ENCODE assay signal across 8 mouse cellular contexts in genomic region chr17:35047688-35048087, GRCm38 (mm10). TPM values are rescaled to one million over a fixed set of nuclear protein-coding genes. Genes with fewer than 3 reads are reported as not detected.
DNase-seq lines count a peak whose midpoint lies in the region; ATAC-seq lines count a peak whose summit lies in the region.

No protein-coding gene starts in this region.

- no peak overlapping the region for H3K9ac ChIP-seq in lung, embryonic 15.5 days
- no peak overlapping the region for H3K9ac ChIP-seq in embryonic facial prominence, embryonic 14.5 days (ENCODE audit: low read depth, low read length)
- H3K9ac ChIP-seq in kidney, embryonic 15.5 days: no peak overlapping the region
- H3K9ac ChIP-seq in neural tube, embryonic 13.5 days: no peak overlapping the region

- ATAC-seq in lung, embryonic 15.5 days (ENCODE audit: borderline replicate concordance, extremely low read depth, low FRiP score, low TSS enrichment): no peak
- no peak for ATAC-seq in embryonic facial prominence, embryonic 14.5 days (ENCODE audit: low read depth)
- ATAC-seq in kidney, embryonic 15.5 days (replicated peaks; ENCODE audit: low FRiP score): no peak
- ATAC-seq in neural tube, embryonic 13.5 days (ENCODE audit: low read depth): no peak
- ATAC-seq in CD4-positive, CD25-positive, alpha-beta regulatory T cell, adult 4 months: no peak

- WGBS in lung, embryonic 15.5 days: 51% methylated on average over 1 of the region's 1 CpGs
- WGBS in embryonic facial prominence, embryonic 14.5 days: 62% methylated on average over 1 of the region's 1 CpGs
- 41% methylated on average over 1 of the region's 1 CpGs for WGBS in kidney, embryonic 15.5 days
- 66% methylated on average over 1 of the region's 1 CpGs for WGBS in neural tube, embryonic 13.5 days

- no peak for DNase-seq in lung, postnatal 14 days
- DNase-seq in embryonic facial prominence, embryonic 14.5 days (ENCODE audit: low spot score): no peak
- no peak for DNase-seq in urinary bladder, postnatal 14 days (ENCODE audit: low spot score)
- no peak for DNase-seq in gastrocnemius, postnatal 25 days

- no peaks in the 10 kb centered on the region for H3K9me3 ChIP-seq in lung, embryonic 15.5 days
- no peaks in the 10 kb centered on the region for H3K9me3 ChIP-seq in embryonic facial prominence, embryonic 14.5 days (ENCODE audit: control insufficient read depth, low read length)
- no peaks in the 10 kb centered on the region for H3K9me3 ChIP-seq in kidney, embryonic 15.5 days (replicated peaks)
- H3K9me3 ChIP-seq in neural tube, embryonic 13.5 days: no peaks in the 10 kb centered on the region

- no peak overlapping the region for H3K4me3 ChIP-seq in lung, embryonic 15.5 days
- H3K4me3 ChIP-seq in embryonic facial prominence, embryonic 14.5 days (ENCODE audit: low read depth, low read length): no peak overlapping the region
- peak overlapping the region; percentile 69 for H3K4me3 ChIP-seq in kidney, embryonic 15.5 days (replicated peaks)
- H3K4me3 ChIP-seq in neural tube, embryonic 13.5 days: no peak overlapping the region

- no peaks in the 10 kb centered on the region for H3K27me3 ChIP-seq in lung, embryonic 15.5 days
- no peaks in the 10 kb centered on the region for H3K27me3 ChIP-seq in embryonic facial prominence, embryonic 14.5 days (replicated peaks; ENCODE audit: control insufficient read depth, insufficient read depth, low read length)
- H3K27me3 ChIP-seq in kidney, embryonic 15.5 days: no peaks in the 10 kb centered on the region
- H3K27me3 ChIP-seq in neural tube, embryonic 13.5 days: no peaks in the 10 kb centered on the region

- peaks cover 60% of the 10 kb centered on the region for H3K4me1 ChIP-seq in lung, embryonic 15.5 days
- H3K4me1 ChIP-seq in embryonic facial prominence, embryonic 14.5 days (ENCODE audit: control insufficient read depth, insufficient read depth, low read length): peaks cover 50% of the 10 kb centered on the region
- peaks cover 64% of the 10 kb centered on the region for H3K4me1 ChIP-seq in kidney, embryonic 15.5 days
- peaks cover 54% of the 10 kb centered on the region for H3K4me1 ChIP-seq in neural tube, embryonic 13.5 days (replicated peaks)

- H3K36me3 ChIP-seq in lung, embryonic 15.5 days: peaks cover 5% of the 10 kb centered on the region
- H3K36me3 ChIP-seq in embryonic facial prominence, embryonic 14.5 days (ENCODE audit: control insufficient read depth, insufficient read depth, low read length): peaks cover 7% of the 10 kb centered on the region
- H3K36me3 ChIP-seq in kidney, embryonic 15.5 days: peaks cover 6% of the 10 kb centered on the region
- 0 out of 2 replicates have a peak, but pooled peaks cover under 1% of the 10 kb centered on the region for H3K36me3 ChIP-seq in neural tube, embryonic 13.5 days

- H3K27ac ChIP-seq in lung, embryonic 15.5 days: peak overlapping the region; percentile 99
- H3K27ac ChIP-seq in embryonic facial prominence, embryonic 14.5 days (replicated peaks; ENCODE audit: low read depth, low read length): peak overlapping the region; percentile 96
- peak overlapping the region; percentile 100 for H3K27ac ChIP-seq in kidney, embryonic 15.5 days
- H3K27ac ChIP-seq in neural tube, embryonic 13.5 days (replicated peaks): peak overlapping the region; percentile 42

- peak overlapping the region; percentile 28 for H3K4me2 ChIP-seq in lung, embryonic 15.5 days
- 0 out of 2 replicates have a peak overlapping the region, but pooled peaks have one; percentile 2 for H3K4me2 ChIP-seq in embryonic facial prominence, embryonic 14.5 days (ENCODE audit: low read depth, low read length)
- peak overlapping the region; percentile 99 for H3K4me2 ChIP-seq in kidney, embryonic 15.5 days
- H3K4me2 ChIP-seq in neural tube, embryonic 13.5 days: peak overlapping the region; percentile 6; the same call in 1 of the 2 replicates

RNA-seq across cellular contexts. Expression of gene Msh5, which starts 1.1 kb away (rescaled TPM):
- 4.4 TPM in 2 replicates for polyA plus RNA-seq in lung, embryonic 15.5 days (2015; fragmentation: Nextera tagmentation; extraction: Ambion mirVana)
- polyA plus RNA-seq in embryonic facial prominence, embryonic 14.5 days (2014; fragmentation: Nextera tagmentation; extraction: Ambion mirVana): 2.5 and 3.4 TPM in 2 replicates
- polyA plus RNA-seq in kidney, embryonic 15.5 days (2015; fragmentation: Nextera tagmentation; extraction: Ambion mirVana): 5.2 and 5.4 TPM in 2 replicates
- 2.8 and 3.1 TPM in 2 replicates for polyA plus RNA-seq in neural tube, embryonic 13.5 days (2015; fragmentation: Nextera tagmentation; extraction: Ambion mirVana)
- total RNA-seq in gastrocnemius, postnatal 25 days (2021): under 1 TPM; 0.67 to 0.72 TPM
- polyA plus RNA-seq in CD4-positive, CD25-positive, alpha-beta regulatory T cell, adult 4 months (2017; shearing (Covaris generic)): 1 to 10 TPM; 1.8 to 2.5 TPM

RNA-seq across cellular contexts. Expression of gene Clic1, which starts 2.1 kb away (rescaled TPM):
- polyA plus RNA-seq in lung, embryonic 15.5 days (2015; fragmentation: Nextera tagmentation; extraction: Ambion mirVana): 283 and 300 TPM in 2 replicates
- 90.9 and 96.9 TPM in 2 replicates for polyA plus RNA-seq in embryonic facial prominence, embryonic 14.5 days (2014; fragmentation: Nextera tagmentation; extraction: Ambion mirVana)
- 300 and 320 TPM in 2 replicates for polyA plus RNA-seq in kidney, embryonic 15.5 days (2015; fragmentation: Nextera tagmentation; extraction: Ambion mirVana)
- polyA plus RNA-seq in neural tube, embryonic 13.5 days (2015; fragmentation: Nextera tagmentation; extraction: Ambion mirVana): 132 and 145 TPM in 2 replicates
- total RNA-seq in gastrocnemius, postnatal 25 days (2021): 10 to 100 TPM; 12.4 to 18.6 TPM
- polyA plus RNA-seq in CD4-positive, CD25-positive, alpha-beta regulatory T cell, adult 4 months (2017; shearing (Covaris generic)): 100 to 1,000 TPM; 490 to 619 TPM

RNA-seq across cellular contexts. Expression of gene Ddah2, which starts 11.1 kb away (rescaled TPM):
- polyA plus RNA-seq in lung, embryonic 15.5 days (2015; fragmentation: Nextera tagmentation; extraction: Ambion mirVana): 330 and 333 TPM in 2 replicates
- polyA plus RNA-seq in embryonic facial prominence, embryonic 14.5 days (2014; fragmentation: Nextera tagmentation; extraction: Ambion mirVana): 291 and 341 TPM in 2 replicates
- polyA plus RNA-seq in kidney, embryonic 15.5 days (2015; fragmentation: Nextera tagmentation; extraction: Ambion mirVana): 324 and 356 TPM in 2 replicates
- 417 and 431 TPM in 2 replicates for polyA plus RNA-seq in neural tube, embryonic 13.5 days (2015; fragmentation: Nextera tagmentation; extraction: Ambion mirVana)
- 10 to 100 TPM; 11.1 to 13.3 TPM for total RNA-seq in gastrocnemius, postnatal 25 days (2021)
- 1 to 10 TPM; 1.1 to 6.3 TPM for polyA plus RNA-seq in CD4-positive, CD25-positive, alpha-beta regulatory T cell, adult 4 months (2017; shearing (Covaris generic))

RNA-seq across cellular contexts. Expression of gene Ly6g6c, which starts 17.5 kb away (rescaled TPM):
- polyA plus RNA-seq in lung, embryonic 15.5 days (2015; fragmentation: Nextera tagmentation; extraction: Ambion mirVana): 0.36 and 0.39 TPM in 2 replicates
- polyA plus RNA-seq in embryonic facial prominence, embryonic 14.5 days (2014; fragmentation: Nextera tagmentation; extraction: Ambion mirVana): 9.5 and 21.2 TPM in 2 replicates
- 1.6 TPM in 1 of 2 replicates, not detected in the other for polyA plus RNA-seq in kidney, embryonic 15.5 days (2015; fragmentation: Nextera tagmentation; extraction: Ambion mirVana)
- 0.54 TPM in 1 of 2 replicates, not detected in the other for polyA plus RNA-seq in neural tube, embryonic 13.5 days (2015; fragmentation: Nextera tagmentation; extraction: Ambion mirVana)
- not detected for total RNA-seq in gastrocnemius, postnatal 25 days (2021)
- polyA plus RNA-seq in CD4-positive, CD25-positive, alpha-beta regulatory T cell, adult 4 months (2017; shearing (Covaris generic)): not detected

RNA-seq across cellular contexts. Expression of gene Mpig6b, which starts 18.3 kb away (rescaled TPM):
- 0.67 and 0.93 TPM in 2 replicates for polyA plus RNA-seq in lung, embryonic 15.5 days (2015; fragmentation: Nextera tagmentation; extraction: Ambion mirVana)
- 0.55 and 0.96 TPM in 2 replicates for polyA plus RNA-seq in embryonic facial prominence, embryonic 14.5 days (2014; fragmentation: Nextera tagmentation; extraction: Ambion mirVana)
- polyA plus RNA-seq in kidney, embryonic 15.5 days (2015; fragmentation: Nextera tagmentation; extraction: Ambion mirVana): 0.41 and 0.52 TPM in 2 replicates
- 0.28 and 0.38 TPM in 2 replicates for polyA plus RNA-seq in neural tube, embryonic 13.5 days (2015; fragmentation: Nextera tagmentation; extraction: Ambion mirVana)
- total RNA-seq in gastrocnemius, postnatal 25 days (2021): not detected
- not detected for polyA plus RNA-seq in CD4-positive, CD25-positive, alpha-beta regulatory T cell, adult 4 months (2017; shearing (Covaris generic))

Comparison
In these comparisons a context has a peak if more than half of its experiments do, and no peak if none do; other contexts are left out.
1. H3K27ac ChIP-seq: peak in every context shown above with its lines; median percentile 100 in kidney, embryonic 15.5 days; 99 in lung, embryonic 15.5 days; 96 in embryonic facial prominence, embryonic 14.5 days; 42 in neural tube, embryonic 13.5 days.
2. H3K4me2 ChIP-seq: peak in every context shown above with its lines; median percentile 99 in kidney, embryonic 15.5 days; 28 in lung, embryonic 15.5 days; 6 in neural tube, embryonic 13.5 days; 2 in embryonic facial prominence, embryonic 14.5 days.
3. RNA of gene Ddah2, which starts 11.1 kb away (polyA plus RNA-seq): 417 to 431 TPM in neural tube, embryonic 13.5 days, 324 to 356 TPM in kidney, embryonic 15.5 days, 330 to 333 TPM in lung, embryonic 15.5 days and 291 to 341 TPM in embryonic facial prominence, embryonic 14.5 days; 1.1 to 6.3 TPM in CD4-positive, CD25-positive, alpha-beta regulatory T cell, adult 4 months; every median in the first group is over 10 times any median in the second.